Mouse (Mus musculus) layer of hippocampus, adult 11-12 months (tissue): ENCODE measurements at regions not wholly inside any gene's neighbourhood (a gene's known extent, or its start where the extent isn't known, plus 50 kb on each side); places are given as distances from the start of the nearest gene placed in this dataset.

ENCODE experiments used
- DNase-seq: peaks from one replicate; pipeline ENCODE4 v3.0.0; 2022; ENCODE audit warnings: low spot score

DNA sequence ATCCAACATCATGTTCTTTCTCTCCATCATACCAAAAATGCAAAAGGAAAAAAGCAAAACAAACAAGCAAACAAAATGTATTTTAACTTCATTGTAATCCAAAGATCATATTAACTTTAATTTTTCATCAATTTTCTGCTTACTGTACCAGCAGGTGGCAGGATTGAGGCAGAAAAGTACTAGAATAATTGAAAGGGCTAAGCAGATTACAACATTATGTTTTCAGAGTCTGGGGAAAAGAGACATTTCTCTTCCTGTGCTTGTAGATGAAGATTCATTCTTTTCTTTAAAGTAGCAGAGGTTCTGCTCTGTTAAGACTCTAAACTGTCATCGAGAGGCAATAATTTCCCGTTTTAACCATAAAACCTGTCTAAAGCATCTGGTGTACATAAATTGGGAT, 394.7 kb upstream of the Slitrk6 start:
- DNase-seq = peak; percentile 54

GRCm38 (mm10) chr14:111116600-111116999, 361.7 kb upstream of the Slitrk6 start:
- no peak for DNase-seq

- DNase-seq = no peak
Observed at GRCm38 (mm10) chr14:111103579-111103978, 348.6 kb upstream of the Slitrk6 start.

DNA sequence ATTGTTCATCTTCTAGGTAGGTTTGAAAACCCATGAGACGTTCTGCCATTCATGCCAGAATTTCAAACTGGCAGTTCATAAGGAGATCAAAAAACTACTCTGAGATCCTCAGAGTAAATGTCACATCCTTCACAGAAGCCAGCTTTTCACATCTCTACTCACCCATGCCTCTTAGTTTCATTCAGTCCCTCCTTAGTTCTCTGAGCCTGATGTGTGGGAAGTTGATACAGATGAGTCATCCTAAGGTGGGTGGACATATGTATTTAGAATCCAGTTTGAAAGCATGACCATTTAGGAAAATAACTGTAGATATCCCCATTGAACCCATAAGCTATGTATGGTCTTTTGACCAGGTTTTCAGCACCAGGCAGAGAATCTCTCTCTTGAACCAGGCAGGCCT, 345.3 kb upstream of the Slitrk6 start:
- no peak for DNase-seq

DNA sequence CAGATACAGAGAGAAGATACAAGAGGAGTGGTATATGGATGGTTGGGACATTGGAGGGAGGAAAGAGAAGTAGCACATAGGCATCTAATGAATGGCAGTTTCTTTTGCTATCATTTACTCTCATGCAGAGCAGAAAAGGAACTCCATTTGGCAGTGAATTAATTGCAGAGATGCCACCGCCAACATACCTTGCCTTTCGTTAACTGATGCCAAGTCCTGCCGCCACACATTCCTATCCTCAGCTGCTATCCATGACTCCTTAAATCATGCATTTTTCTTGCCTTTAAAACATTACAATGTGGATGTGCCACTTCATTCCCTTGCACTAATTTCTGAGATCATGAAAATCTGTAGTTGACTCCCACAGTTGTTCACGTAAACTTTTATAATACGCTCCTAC, 341.3 kb upstream of the Slitrk6 start:
- DNase-seq = no peak

DNA sequence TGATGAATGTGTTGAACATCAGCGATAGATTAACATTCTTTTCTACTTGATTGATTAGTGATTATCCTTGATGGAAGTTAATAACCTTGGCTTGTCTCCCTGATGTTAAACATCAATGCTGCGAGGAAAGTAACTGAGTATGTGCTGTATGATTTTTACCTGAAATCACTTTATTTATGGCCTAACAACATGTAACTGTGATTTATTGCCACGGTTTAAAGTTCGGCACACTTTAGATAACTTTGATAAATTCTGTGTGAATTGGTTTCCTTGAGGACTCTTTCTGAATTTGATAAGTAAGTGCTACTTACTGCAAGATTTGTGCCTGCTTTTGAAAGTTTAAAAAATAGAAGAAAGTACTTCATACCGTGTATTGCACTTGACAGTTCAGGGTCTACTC, 319.6 kb upstream of the Slitrk6 start:
- DNase-seq = no peak

DNA sequence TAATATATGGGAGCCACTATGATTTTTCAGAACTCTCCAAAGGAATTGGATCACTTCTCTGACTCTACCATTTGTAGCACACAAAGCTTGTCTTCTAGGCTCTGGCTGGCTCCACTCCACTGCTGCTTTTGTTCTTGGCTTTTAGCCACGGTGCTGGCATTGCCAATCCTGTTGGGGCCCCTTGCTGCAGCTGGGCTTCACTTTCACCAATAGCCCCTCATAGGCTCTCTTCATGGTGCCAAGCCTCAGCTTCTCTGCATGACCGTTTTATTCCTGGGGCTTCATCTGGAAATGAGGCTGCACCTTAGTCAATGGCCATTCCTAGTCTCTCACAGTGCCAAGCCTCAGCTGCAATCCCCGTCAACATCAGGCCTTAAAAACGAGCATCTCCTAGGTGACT, 318.6 kb upstream of the Slitrk6 start:
- DNase-seq = peak; percentile 3
